In genomic region chr5:103772252-103772651, GRCm38 (mm10) we compare ENCODE assay signal across 8 mouse cellular contexts.
DNase-seq lines count a peak whose midpoint lies in the region; ATAC-seq and TF ChIP-seq lines count a peak whose summit lies in the region.

No protein-coding gene starts in this region.

- no peak overlapping the region for H3K4me3 ChIP-seq in heart, postnatal 0 days (ENCODE audit: low read depth, low read length)
- H3K4me3 ChIP-seq in embryonic facial prominence, embryonic 10.5 days, result no peak overlapping the region
- H3K4me3 ChIP-seq in hindbrain, postnatal 0 days (ENCODE audit: low read length), result no peak overlapping the region
- no peak overlapping the region for H3K4me3 ChIP-seq in midbrain, postnatal 0 days (ENCODE audit: low read depth, low read length)

- TF ChIP-seq EP300 in heart, postnatal 0 days (IDR thresholded peaks at IDR 0.05; ENCODE audit: low read depth), result no peak

- H3K9me3 ChIP-seq in heart, postnatal 0 days (replicated peaks; ENCODE audit: control insufficient read depth, low read length), result no peaks in the 10 kb centered on the region
- no peaks in the 10 kb centered on the region for H3K9me3 ChIP-seq in embryonic facial prominence, embryonic 10.5 days
- no peaks in the 10 kb centered on the region for H3K9me3 ChIP-seq in hindbrain, postnatal 0 days (ENCODE audit: low read length)
- no peaks in the 10 kb centered on the region for H3K9me3 ChIP-seq in midbrain, postnatal 0 days (ENCODE audit: low read length)

- no peak overlapping the region for H3K9ac ChIP-seq in heart, postnatal 0 days (replicated peaks; ENCODE audit: low read depth, low read length)
- H3K9ac ChIP-seq in hindbrain, postnatal 0 days (replicated peaks; ENCODE audit: low read length), result no peak overlapping the region
- H3K9ac ChIP-seq in midbrain, postnatal 0 days (replicated peaks; ENCODE audit: low read length, poor library complexity, severe bottlenecking), result no peak overlapping the region

- H3K27ac ChIP-seq in heart, postnatal 0 days (ENCODE audit: low read depth), result peak overlapping the region; percentile 83
- H3K27ac ChIP-seq in embryonic facial prominence, embryonic 10.5 days (replicated peaks), result peak overlapping the region; percentile 84
- H3K27ac ChIP-seq in hindbrain, postnatal 0 days, result peak overlapping the region; percentile 72
- peak overlapping the region; percentile 3; the same call in 1 of the 2 replicates for H3K27ac ChIP-seq in midbrain, postnatal 0 days (ENCODE audit: low read depth, low read length)

- no peaks in the 10 kb centered on the region for H3K27me3 ChIP-seq in heart, postnatal 0 days (ENCODE audit: control insufficient read depth, insufficient read depth, low read length)
- no peaks in the 10 kb centered on the region for H3K27me3 ChIP-seq in embryonic facial prominence, embryonic 10.5 days (replicated peaks; ENCODE audit: low read depth, poor library complexity, severe bottlenecking)
- no peaks in the 10 kb centered on the region for H3K27me3 ChIP-seq in hindbrain, postnatal 0 days (ENCODE audit: insufficient read depth, low read length)
- no peaks in the 10 kb centered on the region for H3K27me3 ChIP-seq in midbrain, postnatal 0 days (ENCODE audit: insufficient read depth, low read length)

- H3K36me3 ChIP-seq in heart, postnatal 0 days (replicated peaks; ENCODE audit: control insufficient read depth, insufficient read depth, low read length), result no peaks in the 10 kb centered on the region
- no peaks in the 10 kb centered on the region for H3K36me3 ChIP-seq in embryonic facial prominence, embryonic 10.5 days (replicated peaks)
- no peaks in the 10 kb centered on the region for H3K36me3 ChIP-seq in hindbrain, postnatal 0 days (ENCODE audit: insufficient read depth, low read length)
- H3K36me3 ChIP-seq in midbrain, postnatal 0 days (ENCODE audit: insufficient read depth, low read length), result no peaks in the 10 kb centered on the region

- DNase-seq in heart, postnatal 0 days (ENCODE audit: low spot score), result no peak
- DNase-seq in heart, adult 18-20 months, result no peak
- DNase-seq in embryonic facial prominence, embryonic 10.5 days (ENCODE audit: low spot score), result no peak
- peak; percentile 22 for DNase-seq in hindbrain, postnatal 0 days (ENCODE audit: low spot score)
- DNase-seq in midbrain, postnatal 0 days (ENCODE audit: low spot score), result no peak
- no peak for DNase-seq in cerebellum, postnatal 14 days
- DNase-seq in cerebellum, adult 9-10 months, result no peak

- H3K4me1 ChIP-seq in heart, postnatal 0 days (ENCODE audit: control insufficient read depth, insufficient read depth), result peaks cover 69% of the 10 kb centered on the region
- peaks cover 51% of the 10 kb centered on the region for H3K4me1 ChIP-seq in embryonic facial prominence, embryonic 10.5 days
- H3K4me1 ChIP-seq in hindbrain, postnatal 0 days (ENCODE audit: insufficient read depth, low read length), result 0 out of 2 replicates have a peak, but pooled peaks cover 13% of the 10 kb centered on the region
- H3K4me1 ChIP-seq in midbrain, postnatal 0 days (ENCODE audit: insufficient read depth, low read length), result peaks cover 3% of the 10 kb centered on the region; the same call in 1 of the 2 replicates

- 38% methylated on average over 4 of the region's 4 CpGs for WGBS in heart, postnatal 0 days
- WGBS in embryonic facial prominence, embryonic 10.5 days, result 17% methylated on average over 4 of the region's 4 CpGs
- WGBS in hindbrain, postnatal 0 days, result 13% methylated on average over 4 of the region's 4 CpGs
- 18% methylated on average over 4 of the region's 4 CpGs for WGBS in midbrain, postnatal 0 days

- H3K4me2 ChIP-seq in heart, postnatal 0 days (ENCODE audit: low read depth, low read length), result peak overlapping the region; percentile 52; the same call in 1 of the 2 replicates
- peak overlapping the region; percentile 37 for H3K4me2 ChIP-seq in hindbrain, postnatal 0 days (ENCODE audit: low read depth, low read length)
- H3K4me2 ChIP-seq in midbrain, postnatal 0 days (ENCODE audit: low read depth, low read length, poor library complexity, severe bottlenecking), result no peak overlapping the region

- no peak for ATAC-seq in heart, postnatal 0 days (ENCODE audit: insufficient read depth, low read depth)
- ATAC-seq in hindbrain, postnatal 0 days, result no peak
- no peak for ATAC-seq in midbrain, postnatal 0 days (ENCODE audit: low FRiP score)
- ATAC-seq in granulocyte monocyte progenitor cell, adult 5-6 weeks (replicated peaks; ENCODE audit: poor library complexity, severe bottlenecking), result no peak

- TF ChIP-seq CTCF in heart, postnatal 0 days (IDR thresholded peaks at IDR 0.05; ENCODE audit: low read depth), result no peak
- no peak for TF ChIP-seq CTCF in hindbrain, postnatal 0 days (IDR thresholded peaks at IDR 0.05; ENCODE audit: low read depth)
- no peak for TF ChIP-seq CTCF in midbrain, postnatal 0 days (IDR thresholded peaks at IDR 0.05)

Comparison
In these comparisons a context has a peak if more than half of its experiments do, and no peak if none do; other contexts are left out.
1. H3K27ac ChIP-seq: peak in every context shown above with its lines; median percentile 84 in embryonic facial prominence, embryonic 10.5 days; 83 in heart, postnatal 0 days; 72 in hindbrain, postnatal 0 days; 3 in midbrain, postnatal 0 days.